Mouse (Mus musculus): ENCODE measurements around the gene Panx1.

Panx1 gene

GRCm38 (mm10) chr9:14970211-14970610 is 75.1 kb downstream of the Panx1 start:
- no peak for DNase-seq

- no peak for DNase-seq
These were observed 77.7 kb downstream of the Panx1 start for GRCm38 (mm10) chr9:14967598-14967997.

DNA sequence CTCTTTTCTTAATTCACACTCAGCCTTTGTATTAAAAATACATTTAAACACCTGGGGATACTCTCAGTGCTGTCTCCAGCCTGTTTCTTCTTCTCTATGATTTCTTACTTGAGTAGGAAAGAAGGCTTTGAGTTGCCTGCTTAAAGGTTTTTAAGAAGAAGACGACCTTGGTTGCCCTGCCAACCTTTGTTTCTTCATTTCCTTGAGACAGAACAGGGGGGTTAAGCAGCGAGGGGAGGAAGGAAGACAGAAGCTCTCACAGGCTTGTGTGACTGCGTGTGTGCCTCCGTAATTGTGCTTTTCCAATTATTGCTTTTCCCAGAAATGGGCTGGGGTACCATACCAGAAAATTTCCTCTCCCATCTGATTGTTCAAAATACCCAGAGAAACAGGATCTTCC is 78.5 kb downstream of the Panx1 start:
- DNase-seq: no peak

DNA sequence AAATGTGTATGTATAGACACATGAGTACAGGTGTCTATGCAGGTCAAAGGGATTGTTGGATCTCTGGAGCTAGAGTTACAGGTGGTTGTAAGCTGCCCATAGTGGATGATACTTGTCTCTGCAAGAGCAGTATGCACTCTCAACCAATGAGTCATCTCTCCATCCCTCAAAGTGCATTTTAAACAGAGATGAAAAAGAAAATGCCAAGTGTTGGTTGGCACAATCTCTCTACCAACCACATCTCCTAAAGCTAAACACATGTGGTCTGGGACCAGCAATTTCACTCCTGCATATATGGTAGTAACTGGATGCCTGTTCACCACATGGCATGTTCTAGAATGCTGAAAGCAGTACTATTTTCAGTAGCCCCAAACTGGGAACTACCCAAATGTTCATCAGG is 79.9 kb downstream of the Panx1 start:
- DNase-seq: no peak

DNA sequence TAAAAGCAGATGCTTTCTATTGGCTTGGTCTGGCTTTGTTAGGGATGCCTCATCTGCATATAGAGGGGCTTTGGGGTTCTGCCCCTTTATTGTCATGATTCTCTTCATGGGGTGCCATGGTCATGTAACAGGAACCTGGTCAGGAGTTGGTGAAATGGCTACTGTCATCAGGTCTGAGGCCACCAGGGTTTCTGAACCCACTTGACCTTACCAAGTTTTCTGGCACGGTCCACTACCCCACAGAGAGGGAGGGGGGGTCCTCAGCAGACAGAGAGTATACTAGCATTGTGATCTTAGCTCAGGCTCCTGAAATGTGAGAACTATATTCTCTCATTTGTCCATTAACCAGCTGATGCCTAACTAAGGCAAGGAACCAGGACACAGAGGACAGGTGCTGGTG is 82.5 kb downstream of the Panx1 start:
- DNase-seq: no peak

- DNase-seq: no peak
These were observed 90.6 kb downstream of the Panx1 start for GRCm38 (mm10) chr9:14954659-14955058.
